Mouse (Mus musculus) gonadal fat pad, adult 2 months (tissue): ENCODE data around the gene Pknox2. TPM values are rescaled to one million over a fixed set of nuclear protein-coding genes. Genes with fewer than 3 reads are reported as not detected.

Experiments used
- polyA plus RNA-seq: library from polyadenylated mRNA; depleted of rRNA; stranded (reverse); fragments of >200 nt; gene quantifications from 2 replicates; pipeline ENCODE4 v1.2.3, GENCODE M21; 2012; rRNA removed

Gene Pknox2
- polyA plus RNA-seq, 1 experiment, result 4.9 TPM

Other genes with a start within 250 kb of the Pknox2 start
- 4.2 and 5.8 TPM in 2 replicates for gene Tmem218, start 60.8 kb upstream of the Pknox2 start, polyA plus RNA-seq
- gene Slc37a2, start 108.3 kb upstream of the Pknox2 start, polyA plus RNA-seq, result 3.2 and 3.9 TPM in 2 replicates
- gene Ccdc15, start 201.0 kb upstream of the Pknox2 start, polyA plus RNA-seq, result 0.77 and 1.1 TPM in 2 replicates
- gene Hepacam, start 219.9 kb upstream of the Pknox2 start, polyA plus RNA-seq, result 0.32 and 0.51 TPM in 2 replicates